Mouse (Mus musculus): ENCODE results near the gene Serpinb6c. TPM values are rescaled to one million over a fixed set of nuclear protein-coding genes. Genes with fewer than 3 reads are reported as not detected.

Serpinb6c gene
- not detected in 2 replicates for polyA plus RNA-seq (2012; ENCODE audit: low replicate concordance)

DNA sequence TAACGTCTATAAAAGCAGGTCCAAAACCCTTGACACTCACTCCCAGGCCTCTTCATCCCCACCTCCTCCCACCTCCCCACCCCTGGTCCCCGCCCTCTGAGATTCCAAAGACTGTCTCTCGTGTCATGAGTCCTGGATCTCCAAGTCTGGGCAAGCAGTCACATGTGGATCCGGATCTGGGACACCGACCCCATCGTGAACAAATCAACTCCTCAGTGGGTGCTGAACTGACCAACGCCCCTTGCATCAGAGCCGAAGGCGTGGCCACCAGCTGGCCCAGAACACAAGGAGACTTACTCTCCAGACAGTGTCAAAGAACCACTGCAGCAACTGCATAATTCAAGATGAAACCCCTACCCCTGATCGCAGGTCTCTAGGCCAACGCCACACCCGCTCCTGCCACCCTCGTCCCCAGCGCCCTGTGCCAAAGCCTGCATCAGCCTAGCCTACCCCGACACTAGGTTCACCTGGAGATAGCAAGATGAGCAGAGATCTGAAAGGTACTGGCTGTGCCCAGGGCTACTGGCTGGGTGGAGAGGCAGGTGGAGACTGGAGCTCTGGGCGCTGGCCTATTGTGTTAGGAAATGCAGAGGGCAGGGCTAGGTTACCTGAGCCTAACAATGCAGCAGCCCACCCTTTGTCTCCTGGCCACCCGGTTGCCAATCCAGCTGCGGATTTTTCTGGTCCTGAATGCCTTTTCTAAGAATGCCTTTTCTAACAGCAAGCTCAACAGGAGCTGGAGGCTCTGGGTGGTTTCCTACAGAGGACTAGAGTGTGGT, at the start of gene Serpinb6c:
Gene Serpinb6c, minus strand, starts transcription at position 533 of the 779 bp plus-strand sequence.

DNA sequence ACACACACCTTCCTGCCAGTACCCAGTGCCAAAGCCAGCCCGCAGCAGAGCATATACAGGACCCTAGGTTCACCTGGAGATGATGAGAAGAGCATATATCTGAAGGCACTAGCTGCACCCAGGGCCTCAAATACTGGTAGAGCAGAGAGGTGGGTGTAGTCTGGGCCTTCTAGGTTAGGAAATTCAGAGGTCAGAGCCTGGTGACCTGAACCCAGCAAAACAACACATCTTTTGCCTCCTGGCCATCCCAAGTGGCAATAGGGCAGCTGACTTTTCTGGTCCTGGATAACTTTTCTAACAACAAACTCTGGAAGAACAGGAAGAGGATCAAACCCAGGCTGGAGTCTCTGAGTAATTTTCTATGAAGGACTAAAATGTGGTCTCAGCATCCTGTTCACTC, 62.2 kb downstream of the Serpinb6c start, which contains the start of gene Serpinb6e:
Gene Serpinb6e, minus strand, starts transcription at position 101 of the 400 bp plus-strand sequence.

Other genes starting within 250 kb of the Serpinb6c start
- gene Serpinb6d, start 244.3 kb downstream of the Serpinb6c start, polyA plus RNA-seq (2012; ENCODE audit: low replicate concordance), result not detected in 2 replicates
- gene Serpinb6e, start 62.3 kb downstream of the Serpinb6c start, polyA plus RNA-seq (2012; ENCODE audit: low replicate concordance), result not detected in 2 replicates
- 0.66 and 0.92 TPM in 2 replicates for gene Nqo2, start 59.0 kb upstream of the Serpinb6c start, polyA plus RNA-seq (2012; ENCODE audit: low replicate concordance)
- 9.0 and 9.6 TPM in 2 replicates for gene Ripk1, start 96.7 kb upstream of the Serpinb6c start, polyA plus RNA-seq (2012; ENCODE audit: low replicate concordance)
- 4.1 and 6.3 TPM in 2 replicates for gene Serpinb6a, start 97.1 kb upstream of the Serpinb6c start, polyA plus RNA-seq (2012; ENCODE audit: low replicate concordance)
- gene Bphl, start 131.9 kb upstream of the Serpinb6c start, polyA plus RNA-seq (2012; ENCODE audit: low replicate concordance), result 6.6 and 8.3 TPM in 2 replicates
- 6.7 and 56.4 TPM in 2 replicates for gene Tubb2a, start 172.3 kb upstream of the Serpinb6c start, polyA plus RNA-seq (2012; ENCODE audit: low replicate concordance)
- gene Tubb2b, start 224.8 kb upstream of the Serpinb6c start, polyA plus RNA-seq (2012; ENCODE audit: low replicate concordance), result 1.1 and 2.6 TPM in 2 replicates

Measured in leukemia stem cell, adult 10-12 weeks (primary cell).